Mouse (Mus musculus) neutrophil, adult 59 days (primary cell): ENCODE measurements around the gene Calm4. TPM values are rescaled to one million over a fixed set of nuclear protein-coding genes. Genes with fewer than 3 reads are reported as not detected.

ENCODE experiments used
- total RNA-seq, 2 experiments: library from RNA; stranded (reverse); gene quantifications; 1 replicate in 1 of 2; 2 replicates in 1 of 2; pipeline ENCODE4 v1.2.4; 2023

Gene Calm4
- not detected for total RNA-seq

GRCm38 (mm10) chr13:3837312-3837807 is at the start of gene Calm4:
Gene Calm4 (plus strand): TSS chr13:3837757.

GRCm38 (mm10) chr13:3804186-3804585 is 33.4 kb upstream of the Calm4 start, which contains the start of gene Calml3:
Gene Calml3 (minus strand): TSS chr13:3804316.

GRCm38 (mm10) chr13:3853648-3854333 is 16.2 kb downstream of the Calm4 start, which contains the start of gene Calm5:
Gene Calm5 (plus strand): TSS chr13:3854173.

Other genes with a start within 250 kb of the Calm4 start
- 10 to 100 TPM; 10.2 to 11.0 TPM for gene Fam208b, start 226.6 kb upstream of the Calm4 start, total RNA-seq
- gene Asb13, start 203.7 kb upstream of the Calm4 start, total RNA-seq: 1 to 10 TPM; 2.2 TPM
- gene Calml3, start 33.4 kb upstream of the Calm4 start, total RNA-seq: not detected
- gene Calm5, start 16.4 kb downstream of the Calm4 start, total RNA-seq: not detected
- gene Net1, start 80.5 kb downstream of the Calm4 start, total RNA-seq: 10 to 100 TPM; 18.2 to 18.7 TPM
- not detected for gene Tubal3, start 80.5 kb downstream of the Calm4 start, total RNA-seq
- gene Ucn3, start 107.6 kb downstream of the Calm4 start, total RNA-seq: not detected
- gene Akr1c14, start 211.3 kb downstream of the Calm4 start, total RNA-seq: not detected